Mouse (Mus musculus): Measurements from ENCODE around the gene Fnip2. TPM values are rescaled to one million over a fixed set of nuclear protein-coding genes. Genes with fewer than 3 reads are reported as not detected.
A peak's percentile ranks its signal among the peaks of the same experiment; 100 is the strongest.

The Fnip2 gene
- total RNA-seq, 1 experiment: 21.6 TPM

GRCm38 (mm10) chr3:79548681-79549437, 18.7 kb downstream of the Fnip2 start:
- no peaks in the 10 kb centered on the region for H3K36me3 ChIP-seq (ENCODE audit: control insufficient read depth, insufficient read depth, low read length, poor library complexity, severe bottlenecking)
- in situ Hi-C loops (cut with MboI; ENCODE audit: low sequenced_read_pairs in 2 of 2, unreplicated experiment in 2 of 2): no loop called here
- H3K4me1 ChIP-seq (ENCODE audit: control insufficient read depth in 2 of 2, insufficient read depth in 2 of 2, low read length in 2 of 2, poor library complexity in 1 of 2): peaks cover 2 to 12% of the 10 kb centered on the region in 2 experiments; a peak in 2 of 4 replicates
- no peaks in the 10 kb centered on the region for H3K9me3 ChIP-seq (ENCODE audit: control insufficient read depth, insufficient read depth, low read depth, low read length)
- H3K27ac ChIP-seq (ENCODE audit: insufficient read depth, low read depth, low read length, poor library complexity, severe bottlenecking): no peak overlapping the region
- peak overlapping the region in 1 of 2 experiments; percentile 48; a peak in 2 of 4 replicates for H3K4me3 ChIP-seq (ENCODE audit: insufficient read depth in 1 of 2, low read depth in 1 of 2, low read length in 2 of 2, poor library complexity in 1 of 2, severe bottlenecking in 1 of 2)
- DNase-seq (ENCODE audit: low read depth, low spot score): no peak
- TF ChIP-seq ZNF384 (IDR thresholded peaks at IDR 0.05; ENCODE audit: low read depth, low read length) (no peak), CHD2 (IDR thresholded peaks at IDR 0.05; ENCODE audit: low read depth, low read length) (no peak), MAFK (IDR thresholded peaks at IDR 0.05; ENCODE audit: insufficient read depth, low read depth, low read length) (no peak)
- H3K9ac ChIP-seq (ENCODE audit: insufficient read depth, low read depth, low read length, poor library complexity, severe bottlenecking): no peak overlapping the region

- H3K36me3 ChIP-seq (ENCODE audit: control insufficient read depth, insufficient read depth, low read length, poor library complexity, severe bottlenecking): 0 out of 2 replicates have a peak, but pooled peaks cover 2% of the 10 kb centered on the region
- H3K9me3 ChIP-seq (ENCODE audit: control insufficient read depth, insufficient read depth, low read depth, low read length): no peaks in the 10 kb centered on the region
- H3K4me3 ChIP-seq (ENCODE audit: insufficient read depth in 1 of 2, low read depth in 1 of 2, low read length in 2 of 2, poor library complexity in 1 of 2, severe bottlenecking in 1 of 2): no peak overlapping the region
- no peak overlapping the region for H3K27ac ChIP-seq (ENCODE audit: insufficient read depth, low read depth, low read length, poor library complexity, severe bottlenecking)
- H3K9ac ChIP-seq (ENCODE audit: insufficient read depth, low read depth, low read length, poor library complexity, severe bottlenecking): no peak overlapping the region
- no peak for DNase-seq (ENCODE audit: low read depth, low spot score)
- H3K4me1 ChIP-seq (ENCODE audit: control insufficient read depth in 2 of 2, insufficient read depth in 2 of 2, low read length in 2 of 2, poor library complexity in 1 of 2): peaks cover 0 to 5% of the 10 kb centered on the region in 2 experiments; a peak in 2 of 4 replicates
- TF ChIP-seq CHD2 (IDR thresholded peaks at IDR 0.05; ENCODE audit: low read depth, low read length) (no peak), ZNF384 (IDR thresholded peaks at IDR 0.05; ENCODE audit: low read depth, low read length) (no peak), ZC3H11A (IDR thresholded peaks at IDR 0.05; ENCODE audit: borderline replicate concordance, low read depth, low read length) (no peak), MAFK (IDR thresholded peaks at IDR 0.05; ENCODE audit: insufficient read depth, low read depth, low read length) (peak; percentile 57; the same call in 1 of the 2 replicates), HCFC1 (IDR thresholded peaks at IDR 0.05; ENCODE audit: borderline replicate concordance, insufficient read depth, low read length) (no peak)
- in situ Hi-C loops (cut with MboI; ENCODE audit: low sequenced_read_pairs in 2 of 2, unreplicated experiment in 2 of 2): no loop called here
These were observed 25.0 kb downstream of the Fnip2 start for GRCm38 (mm10) chr3:79542585-79542984.

GRCm38 (mm10) chr3:79539656-79540055, 27.9 kb downstream of the Fnip2 start:
- DNase-seq (ENCODE audit: low read depth, low spot score): no peak

GRCm38 (mm10) chr3:79539124-79539523, 28.5 kb downstream of the Fnip2 start:
- no peak for DNase-seq (ENCODE audit: low read depth, low spot score)
- no peak for TF ChIP-seq CHD2 (IDR thresholded peaks at IDR 0.05; ENCODE audit: low read depth, low read length)
- no peak for TF ChIP-seq ZC3H11A (IDR thresholded peaks at IDR 0.05; ENCODE audit: borderline replicate concordance, low read depth, low read length)
- no peak for TF ChIP-seq MAFK (IDR thresholded peaks at IDR 0.05; ENCODE audit: insufficient read depth, low read depth, low read length)
- no peak for TF ChIP-seq HCFC1 (IDR thresholded peaks at IDR 0.05; ENCODE audit: borderline replicate concordance, insufficient read depth, low read length)
- TF ChIP-seq ZNF384 (IDR thresholded peaks at IDR 0.05; ENCODE audit: low read depth, low read length): no peak
- 0 out of 2 replicates have a peak, but pooled peaks cover 2% of the 10 kb centered on the region for H3K36me3 ChIP-seq (ENCODE audit: control insufficient read depth, insufficient read depth, low read length, poor library complexity, severe bottlenecking)
- H3K27ac ChIP-seq (ENCODE audit: insufficient read depth, low read depth, low read length, poor library complexity, severe bottlenecking): no peak overlapping the region
- no peaks in the 10 kb centered on the region for H3K9me3 ChIP-seq (ENCODE audit: control insufficient read depth, insufficient read depth, low read depth, low read length)
- H3K4me3 ChIP-seq (ENCODE audit: insufficient read depth in 1 of 2, low read depth in 1 of 2, low read length in 2 of 2, poor library complexity in 1 of 2, severe bottlenecking in 1 of 2): no peak overlapping the region
- H3K9ac ChIP-seq (ENCODE audit: insufficient read depth, low read depth, low read length, poor library complexity, severe bottlenecking): no peak overlapping the region
- peaks cover 0 to 7% of the 10 kb centered on the region in 2 experiments; a peak in 2 of 4 replicates for H3K4me1 ChIP-seq (ENCODE audit: control insufficient read depth in 2 of 2, insufficient read depth in 2 of 2, low read length in 2 of 2, poor library complexity in 1 of 2)
- in situ Hi-C loops (cut with MboI; ENCODE audit: low sequenced_read_pairs in 2 of 2, unreplicated experiment in 2 of 2): no loop called here

More at GRCm38 (mm10) chr3:79539656-79540055, 27.9 kb downstream of the Fnip2 start:
- no peak overlapping the region for H3K9ac ChIP-seq (ENCODE audit: insufficient read depth, low read depth, low read length, poor library complexity, severe bottlenecking)
- no peaks in the 10 kb centered on the region for H3K9me3 ChIP-seq (ENCODE audit: control insufficient read depth, insufficient read depth, low read depth, low read length)
- H3K36me3 ChIP-seq (ENCODE audit: control insufficient read depth, insufficient read depth, low read length, poor library complexity, severe bottlenecking): 0 out of 2 replicates have a peak, but pooled peaks cover 2% of the 10 kb centered on the region
- in situ Hi-C loops (cut with MboI; ENCODE audit: low sequenced_read_pairs in 2 of 2, unreplicated experiment in 2 of 2): no loop called here
- peaks cover 0 to 7% of the 10 kb centered on the region in 2 experiments; a peak in 2 of 4 replicates for H3K4me1 ChIP-seq (ENCODE audit: control insufficient read depth in 2 of 2, insufficient read depth in 2 of 2, low read length in 2 of 2, poor library complexity in 1 of 2)
- H3K4me3 ChIP-seq (ENCODE audit: insufficient read depth in 1 of 2, low read depth in 1 of 2, low read length in 2 of 2, poor library complexity in 1 of 2, severe bottlenecking in 1 of 2): no peak overlapping the region
- no peak overlapping the region for H3K27ac ChIP-seq (ENCODE audit: insufficient read depth, low read depth, low read length, poor library complexity, severe bottlenecking)
- TF ChIP-seq HCFC1 (IDR thresholded peaks at IDR 0.05; ENCODE audit: borderline replicate concordance, insufficient read depth, low read length) (no peak), CHD2 (IDR thresholded peaks at IDR 0.05; ENCODE audit: low read depth, low read length) (no peak), ZNF384 (IDR thresholded peaks at IDR 0.05; ENCODE audit: low read depth, low read length) (no peak), MAFK (IDR thresholded peaks at IDR 0.05; ENCODE audit: insufficient read depth, low read depth, low read length) (no peak), ZC3H11A (IDR thresholded peaks at IDR 0.05; ENCODE audit: borderline replicate concordance, low read depth, low read length) (no peak)
